Mouse (Mus musculus) small intestine, adult 2 months (tissue): Measurements from ENCODE around the gene Rasgef1b.

Experiments
- CTCF ChIP-seq: fragments of 200-500 bp; IDR thresholded peaks from 2 replicates; pipeline ENCODE4 v1.5.1; 2012; ENCODE audit warnings: low read depth, mild to moderate bottlenecking, control low read depth, inconsistent platforms, low read length, moderate library complexity, mixed read lengths; ENCODE audit not compliant: insufficient replicate concordance, insufficient read length; ENCODE audit errors: extremely low read depth
- POLR2A ChIP-seq: fragments of 200-500 bp; IDR thresholded peaks from 2 replicates; pipeline ENCODE4 v1.6.1; 2012; ENCODE audit warnings: low read depth, mild to moderate bottlenecking, control low read depth, inconsistent platforms, low read length, moderate library complexity

- TF ChIP-seq CTCF, result no peak
- no peak for TF ChIP-seq POLR2A
Observed at GRCm38 (mm10) chr5:99493861-99494260, 235.0 kb downstream of the Rasgef1b start.
